Mouse (Mus musculus) limb, embryonic 12.5 days (tissue): ENCODE results near the gene Pikfyve. TPM values are rescaled to one million over a fixed set of nuclear protein-coding genes. Genes with fewer than 3 reads are reported as not detected.

Experiments
- ATAC-seq: fragments of 200-750 bp; cut with Nextera tagmentation; 2 replicates; pipeline ENCODE4 v1.8.0; 2017; ENCODE audit warnings: low read depth, moderate TSS enrichment; ENCODE audit not compliant: insufficient number of reproducible peaks, insufficient read depth, low FRiP score, low TSS enrichment
- H3K27ac ChIP-seq: fragments of 300-500 bp; sonication (generic); 2 replicates; pipeline ENCODE4 v1.5.1; 2016; ENCODE audit warnings: mild to moderate bottlenecking, moderate library complexity
- H3K27me3 ChIP-seq: fragments of 300-500 bp; sonication (generic); 2 replicates; pipeline ENCODE4 v1.6.1; 2016; ENCODE audit warnings: mild to moderate bottlenecking, moderate library complexity
- H3K36me3 ChIP-seq: fragments of 300-500 bp; sonication (generic); 2 replicates; pipeline ENCODE4 v1.6.1; 2016; ENCODE audit warnings: mild to moderate bottlenecking, moderate library complexity
- H3K4me1 ChIP-seq: fragments of 300-500 bp; sonication (generic); replicated peaks from 2 replicates; pipeline ENCODE4 v1.6.1; 2016
- H3K4me2 ChIP-seq: fragments of 300-500 bp; sonication (generic); 2 replicates; pipeline ENCODE4 v1.6.1; 2016; ENCODE audit warnings: mild to moderate bottlenecking, moderate library complexity
- H3K4me3 ChIP-seq: fragments of 300-500 bp; sonication (generic); replicated peaks from 2 replicates; pipeline ENCODE4 v1.5.1; 2016; ENCODE audit warnings: mild to moderate bottlenecking
- H3K9ac ChIP-seq: fragments of 300-500 bp; sonication (generic); replicated peaks from 2 replicates; pipeline ENCODE4 v1.6.1; 2016; ENCODE audit warnings: mild to moderate bottlenecking, moderate library complexity
- H3K9me3 ChIP-seq: fragments of 300-500 bp; sonication (generic); 2 replicates; pipeline ENCODE4 v1.6.1; 2016; ENCODE audit warnings: mild to moderate bottlenecking, moderate library complexity
- WGBS: fragments of 180-500 bp; shearing (Covaris S2); methylation state at CpG from one replicate; pipeline ENCODE4 v1.1.7; 2016; 5-methylcytosine and 5-hydroxymethylcytosine counted together
- polyA plus RNA-seq: library from polyadenylated mRNA; unstranded; fragments of >200 nt; fragmentation: Nextera tagmentation; extraction: Ambion mirVana; gene quantifications from 2 replicates; pipeline ENCODE4 v1.2.1, GENCODE M21; 2016

The Pikfyve gene
- polyA plus RNA-seq, 1 experiment from 2014 or later: 15.1 TPM

DNA sequence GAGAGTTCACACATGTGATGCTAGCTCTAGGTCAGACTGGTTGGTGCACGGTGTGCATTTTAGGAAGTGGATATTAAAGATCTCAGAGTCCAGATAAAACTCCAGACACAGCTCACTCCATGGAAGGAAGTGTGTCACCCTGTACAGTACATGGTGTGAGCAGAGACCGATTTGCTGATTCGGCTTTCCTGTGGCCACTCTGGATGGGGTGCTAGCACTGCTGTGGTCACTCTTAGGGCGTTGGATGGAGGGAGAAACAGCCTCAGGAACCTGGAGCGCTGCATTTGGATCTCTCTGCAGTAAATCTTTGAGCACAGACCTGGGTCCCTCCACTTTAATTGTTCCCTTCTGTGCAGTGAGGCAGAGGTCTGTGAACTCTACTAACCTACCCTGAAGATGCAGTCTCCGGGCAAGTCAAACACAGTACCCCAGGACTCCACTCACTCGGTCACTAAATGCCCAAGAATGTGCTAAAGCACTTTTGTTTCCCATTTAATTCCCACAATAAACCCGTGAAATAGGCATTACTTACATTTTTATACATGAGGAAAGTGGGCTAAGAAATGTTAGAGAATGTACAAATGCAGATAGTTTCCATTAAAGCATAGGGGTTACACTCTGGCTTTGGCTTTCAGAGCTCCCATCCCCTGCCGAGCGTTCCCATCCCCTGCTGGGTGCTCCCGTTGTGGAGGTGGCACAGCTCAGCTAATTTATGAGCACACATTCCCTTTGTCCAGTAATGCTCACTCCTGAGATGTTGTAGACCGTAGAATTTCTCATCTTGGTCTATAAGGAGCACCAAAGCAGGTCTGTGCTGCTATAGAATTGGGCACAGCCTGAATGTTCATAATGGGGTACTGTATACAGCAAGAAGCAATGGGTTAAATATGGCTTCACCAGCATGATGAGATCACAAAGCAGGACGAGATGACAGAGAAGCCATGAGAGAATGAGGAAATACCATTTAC, 127.9 kb downstream of the Pikfyve start:
- no peak overlapping the region for H3K9ac ChIP-seq
- no peak overlapping the region for H3K27ac ChIP-seq
- H3K27me3 ChIP-seq: peaks cover 17% of the 10 kb centered on the region
- no peak overlapping the region for H3K4me2 ChIP-seq
- no peaks in the 10 kb centered on the region for H3K36me3 ChIP-seq
- no peak overlapping the region for H3K4me3 ChIP-seq
- WGBS: 54% methylated on average over 13 of the region's 13 CpGs
- ATAC-seq: no peak
- no peaks in the 10 kb centered on the region for H3K9me3 ChIP-seq
- H3K4me1 ChIP-seq: peaks cover 11% of the 10 kb centered on the region

DNA sequence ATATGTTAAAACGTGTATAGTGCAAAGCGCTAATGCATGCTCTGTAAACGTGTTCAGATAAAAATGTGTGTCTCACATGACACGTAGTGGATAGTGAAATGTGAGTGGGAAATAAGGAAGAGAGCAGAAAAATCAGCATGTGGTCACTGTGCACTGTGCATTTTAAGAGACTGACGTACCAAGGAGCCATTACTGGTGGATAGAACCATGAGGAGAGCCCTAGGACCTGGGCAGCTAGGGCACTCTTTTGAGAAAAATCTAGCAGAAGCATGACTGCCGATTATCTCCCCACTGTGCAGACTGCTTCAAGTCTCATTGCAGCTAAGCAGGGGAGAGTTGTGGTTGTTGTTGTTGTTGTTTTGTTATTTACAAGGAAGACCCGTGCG, 128.5 kb downstream of the Pikfyve start:
- 85% methylated on average over 8 of the region's 8 CpGs for WGBS
- Histone ChIP-seq H3K9me3 (no peaks in the 10 kb centered on the region), H3K4me2 (no peak overlapping the region), H3K9ac (no peak overlapping the region), H3K27ac (no peak overlapping the region), H3K27me3 (peaks cover 17% of the 10 kb centered on the region), H3K4me1 (peaks cover 11% of the 10 kb centered on the region), H3K4me3 (no peak overlapping the region), H3K36me3 (no peaks in the 10 kb centered on the region)
- no peak for ATAC-seq

Other genes with a start within 250 kb of the Pikfyve start
- 11.1 and 13.8 TPM in 2 replicates for gene Plekhm3, start 229.9 kb upstream of the Pikfyve start, polyA plus RNA-seq
- gene Akr1cl, start 153.9 kb upstream of the Pikfyve start, polyA plus RNA-seq: 0.18 TPM in 1 of 2 replicates, not detected in the other
- gene Cryge, start 135.5 kb upstream of the Pikfyve start, polyA plus RNA-seq: not detected in 2 replicates
- not detected in 2 replicates for gene Crygd, start 123.2 kb upstream of the Pikfyve start, polyA plus RNA-seq
- gene Crygc, start 113.0 kb upstream of the Pikfyve start, polyA plus RNA-seq: not detected in 2 replicates
- gene Crygb, start 104.4 kb upstream of the Pikfyve start, polyA plus RNA-seq: not detected in 2 replicates
- not detected in 2 replicates for gene Cryga, start 83.3 kb upstream of the Pikfyve start, polyA plus RNA-seq
- gene Gm28845, start 67.1 kb upstream of the Pikfyve start, polyA plus RNA-seq: 0.46 TPM in 1 of 2 replicates, not detected in the other
- 0.14 and 0.24 TPM in 2 replicates for gene D630023F18Rik, start 63.5 kb upstream of the Pikfyve start, polyA plus RNA-seq
- 139 and 140 TPM in 2 replicates for gene Idh1, start 183 bp upstream of the Pikfyve start, polyA plus RNA-seq
- 0.09 TPM in 1 of 2 replicates, not detected in the other for gene Pth2r, start 95.4 kb downstream of the Pikfyve start, polyA plus RNA-seq